Mouse (Mus musculus) adrenal gland, postnatal 14 days (tissue): Measurements from ENCODE around the gene Gm33543. TPM values are rescaled to one million over a fixed set of nuclear protein-coding genes. Genes with fewer than 3 reads are reported as not detected.

Experiments
- DNase-seq: peaks from one replicate; pipeline ENCODE4 v3.0.0; 2021; ENCODE audit warnings: mixed read lengths
- total RNA-seq: library from RNA; stranded (reverse); gene quantifications from 2 replicates; pipeline ENCODE4 v1.2.3, GENCODE M21; 2021

Gene Gm33543
- total RNA-seq, 1 experiment from 2014 or later = 0.93 TPM

GRCm38 (mm10) chr10:95836530-95837264, 6.0 kb downstream of the Gm33543 start:
- DNase-seq = no peak

- no peak for DNase-seq
Observed at GRCm38 (mm10) chr10:95830891-95831290, 11.8 kb downstream of the Gm33543 start.

- no peak for DNase-seq
Observed at GRCm38 (mm10) chr10:95829471-95829870, 13.3 kb downstream of the Gm33543 start.

- DNase-seq = no peak
Observed at GRCm38 (mm10) chr10:95828374-95828773, 14.4 kb downstream of the Gm33543 start.

GRCm38 (mm10) chr10:95825651-95826050, 17.1 kb downstream of the Gm33543 start:
- no peak for DNase-seq

- DNase-seq = no peak
Observed at GRCm38 (mm10) chr10:95818506-95818905, 24.2 kb downstream of the Gm33543 start.

- DNase-seq = peak; percentile 16
Observed at GRCm38 (mm10) chr10:95817419-95818161, 25.1 kb downstream of the Gm33543 start.

GRCm38 (mm10) chr10:95814351-95814750, 28.4 kb downstream of the Gm33543 start:
- no peak for DNase-seq

- no peak for DNase-seq
Observed at GRCm38 (mm10) chr10:95811869-95812268, 30.9 kb downstream of the Gm33543 start.

- no peak for DNase-seq
Observed at GRCm38 (mm10) chr10:95801443-95801811, 41.3 kb downstream of the Gm33543 start.

- DNase-seq = peak; percentile 21
Observed at GRCm38 (mm10) chr10:95800693-95801442, 41.9 kb downstream of the Gm33543 start.

GRCm38 (mm10) chr10:95797645-95798395, 44.9 kb downstream of the Gm33543 start:
- no peak for DNase-seq

GRCm38 (mm10) chr10:95795500-95795899, 47.2 kb downstream of the Gm33543 start:
- DNase-seq = no peak

GRCm38 (mm10) chr10:95794706-95795105, 48.0 kb downstream of the Gm33543 start:
- no peak for DNase-seq

- DNase-seq = no peak
Observed at GRCm38 (mm10) chr10:95791427-95791804, 51.3 kb downstream of the Gm33543 start.

GRCm38 (mm10) chr10:95790771-95791426, 51.8 kb downstream of the Gm33543 start:
- DNase-seq = no peak

GRCm38 (mm10) chr10:95787176-95787575, 55.6 kb downstream of the Gm33543 start:
- no peak for DNase-seq

- no peak for DNase-seq
Observed at GRCm38 (mm10) chr10:95784837-95785236, 57.9 kb downstream of the Gm33543 start.

- DNase-seq = no peak
Observed at GRCm38 (mm10) chr10:95780881-95781600, 61.7 kb downstream of the Gm33543 start.

GRCm38 (mm10) chr10:95779801-95780385, 62.8 kb downstream of the Gm33543 start:
- peak; percentile 66 for DNase-seq

- no peak for DNase-seq
Observed at GRCm38 (mm10) chr10:95778622-95779021, 64.1 kb downstream of the Gm33543 start.
